8 mouse cellular contexts compared by ENCODE assay signal in genomic region chr5:123057366-123058250, GRCm38 (mm10). TPM values are rescaled to one million over a fixed set of nuclear protein-coding genes. Genes with fewer than 3 reads are reported as not detected.
A peak's percentile ranks its signal among the peaks of the same experiment; 100 is the strongest.
DNase-seq lines count a peak whose midpoint lies in the region; ATAC-seq and TF ChIP-seq lines count a peak whose summit lies in the region.

No protein-coding gene starts in this region.

- H3K36me3 ChIP-seq in CH12.LX (replicated peaks in 1 of 2; ENCODE audit: control insufficient read depth in 1 of 2, insufficient read depth in 1 of 2, low read length in 1 of 2) = no peaks in the 10 kb centered on the region
- H3K36me3 ChIP-seq in forebrain, embryonic 11.5 days (ENCODE audit: control insufficient read depth, insufficient read depth, low read length) = no peaks in the 10 kb centered on the region
- no peaks in the 10 kb centered on the region for H3K36me3 ChIP-seq in heart, embryonic 16.5 days (ENCODE audit: control insufficient read depth, insufficient read depth)
- H3K36me3 ChIP-seq in liver, embryonic 15.5 days (replicated peaks) = no peaks in the 10 kb centered on the region
- no peaks in the 10 kb centered on the region for H3K36me3 ChIP-seq in neural tube, embryonic 12.5 days

- TF ChIP-seq EP300 in CH12.LX (IDR thresholded peaks at IDR 0.05; ENCODE audit: low read length) = no peak

- H3K4me3 ChIP-seq in CH12.LX (replicated peaks in 1 of 3; ENCODE audit: low read depth in 2 of 3, low read length in 2 of 3, poor library complexity in 1 of 3) = peak overlapping the region; percentile 15 to 58 (median 48)
- peak overlapping the region; percentile 29 for H3K4me3 ChIP-seq in forebrain, embryonic 11.5 days (ENCODE audit: low read depth, low read length)
- peak overlapping the region; percentile 56 for H3K4me3 ChIP-seq in heart, embryonic 16.5 days (ENCODE audit: low read length)
- peak overlapping the region; percentile 66 for H3K4me3 ChIP-seq in liver, embryonic 15.5 days (replicated peaks)
- H3K4me3 ChIP-seq in neural tube, embryonic 12.5 days = peak overlapping the region; percentile 31

- H3K27me3 ChIP-seq in CH12.LX (replicated peaks) = no peaks in the 10 kb centered on the region
- no peaks in the 10 kb centered on the region for H3K27me3 ChIP-seq in forebrain, embryonic 11.5 days (ENCODE audit: control insufficient read depth, insufficient read depth, low read length)
- H3K27me3 ChIP-seq in heart, embryonic 16.5 days (ENCODE audit: control insufficient read depth, insufficient read depth, low read length) = no peaks in the 10 kb centered on the region
- no peaks in the 10 kb centered on the region for H3K27me3 ChIP-seq in liver, embryonic 15.5 days
- no peaks in the 10 kb centered on the region for H3K27me3 ChIP-seq in neural tube, embryonic 12.5 days (replicated peaks)

- H3K27ac ChIP-seq in CH12.LX (ENCODE audit: insufficient read depth, low read depth) = no peak overlapping the region
- H3K27ac ChIP-seq in forebrain, embryonic 11.5 days (ENCODE audit: low read depth, low read length) = no peak overlapping the region
- H3K27ac ChIP-seq in heart, embryonic 16.5 days (ENCODE audit: low read length) = peak overlapping the region; percentile 73
- peak overlapping the region; percentile 83 for H3K27ac ChIP-seq in liver, embryonic 15.5 days (replicated peaks)
- no peak overlapping the region for H3K27ac ChIP-seq in neural tube, embryonic 12.5 days

- peak overlapping the region; percentile 72 for H3K9ac ChIP-seq in CH12.LX (ENCODE audit: insufficient read depth, low read depth)
- H3K9ac ChIP-seq in forebrain, embryonic 11.5 days (ENCODE audit: low read length) = peak overlapping the region; percentile 30; the same call in 1 of the 2 replicates
- H3K9ac ChIP-seq in heart, embryonic 16.5 days (ENCODE audit: low read length) = peak overlapping the region; percentile 74
- peak overlapping the region; percentile 59 for H3K9ac ChIP-seq in liver, embryonic 15.5 days
- H3K9ac ChIP-seq in neural tube, embryonic 12.5 days = peak overlapping the region; percentile 29; the same call in 1 of the 2 replicates

- peak; percentile 81 for TF ChIP-seq POLR2A in CH12.LX (IDR thresholded peaks at IDR 0.05; ENCODE audit: low read depth, low read length)

- ATAC-seq in forebrain, embryonic 11.5 days (replicated peaks; ENCODE audit: low FRiP score) = peak; percentile 96
- ATAC-seq in heart, embryonic 16.5 days (replicated peaks; ENCODE audit: extremely low read depth, insufficient read depth, low FRiP score) = peak; percentile 98
- peak; percentile 96 for ATAC-seq in liver, embryonic 15.5 days (ENCODE audit: insufficient read depth)
- ATAC-seq in neural tube, embryonic 12.5 days (ENCODE audit: low FRiP score, low read depth) = peak; percentile 93

- dilution Hi-C loops in CH12.LX (cut with MboI; ENCODE audit: extremely low pct_ligation_motif_present, extremely low pct_unique_long_range_greater_than_20kb, low sequenced_read_pairs) = no loop called here

- no peaks in the 10 kb centered on the region for H3K79me2 ChIP-seq in CH12.LX (replicated peaks; ENCODE audit: control insufficient read depth, extremely low read depth, insufficient read depth, poor library complexity, severe bottlenecking)

- TF ChIP-seq RAD21 in CH12.LX (IDR thresholded peaks at IDR 0.05; ENCODE audit: low read depth, low read length) = no peak

- peaks cover 3 to 13% of the 10 kb centered on the region in 2 experiments for H3K4me1 ChIP-seq in CH12.LX (ENCODE audit: control insufficient read depth in 1 of 2, insufficient read depth in 2 of 2)
- no peaks in the 10 kb centered on the region for H3K4me1 ChIP-seq in forebrain, embryonic 11.5 days (replicated peaks; ENCODE audit: control insufficient read depth, insufficient read depth, low read length)
- H3K4me1 ChIP-seq in heart, embryonic 16.5 days (ENCODE audit: control insufficient read depth, insufficient read depth, low read length) = peaks cover 15% of the 10 kb centered on the region
- H3K4me1 ChIP-seq in liver, embryonic 15.5 days (replicated peaks) = peaks cover 35% of the 10 kb centered on the region
- H3K4me1 ChIP-seq in neural tube, embryonic 12.5 days = no peaks in the 10 kb centered on the region

- H3K9me3 ChIP-seq in CH12.LX (replicated peaks; ENCODE audit: low read length) = no peaks in the 10 kb centered on the region
- no peaks in the 10 kb centered on the region for H3K9me3 ChIP-seq in forebrain, embryonic 11.5 days (ENCODE audit: control insufficient read depth, low read length)
- H3K9me3 ChIP-seq in heart, embryonic 16.5 days (replicated peaks; ENCODE audit: control insufficient read depth, low read length) = no peaks in the 10 kb centered on the region
- no peaks in the 10 kb centered on the region for H3K9me3 ChIP-seq in liver, embryonic 15.5 days (replicated peaks)
- H3K9me3 ChIP-seq in neural tube, embryonic 12.5 days = no peaks in the 10 kb centered on the region

- TF ChIP-seq CTCF in CH12.LX (conservative IDR thresholded peaks at IDR 0.05 in 1 of 2, IDR thresholded peaks at IDR 0.05 in 1 of 2; ENCODE audit: low read depth in 2 of 2, low read length in 2 of 2) = peak in 1 of 2 experiments; percentile 48; a peak in 2 of 4 replicates

- WGBS in forebrain, embryonic 11.5 days = 8% methylated on average over 48 of the region's 48 CpGs
- 7% methylated on average over 48 of the region's 48 CpGs for WGBS in heart, embryonic 16.5 days
- WGBS in liver, embryonic 15.5 days (ENCODE audit: insufficient replicate concordance) = 7% methylated on average over 48 of the region's 48 CpGs
- 7% methylated on average over 48 of the region's 48 CpGs for WGBS in neural tube, embryonic 12.5 days

- no peak overlapping the region for H3K4me2 ChIP-seq in CH12.LX (ENCODE audit: insufficient read depth, low read depth, poor library complexity, severe bottlenecking)
- H3K4me2 ChIP-seq in forebrain, embryonic 11.5 days (ENCODE audit: low read depth, low read length, severe bottlenecking) = peak overlapping the region; percentile 48
- peak overlapping the region; percentile 69 for H3K4me2 ChIP-seq in heart, embryonic 16.5 days (ENCODE audit: low read depth, low read length)
- peak overlapping the region; percentile 75 for H3K4me2 ChIP-seq in liver, embryonic 15.5 days
- peak overlapping the region; percentile 54 for H3K4me2 ChIP-seq in neural tube, embryonic 12.5 days (replicated peaks)

- in situ Hi-C loops in CH12.LX (cut with MboI; ENCODE audit: low pct_ligation_motif_present, low pct_unique_long_range_greater_than_20kb, low sequenced_read_pairs) = no loop called here

- peak; percentile 100 for DNase-seq in CH12.LX (ENCODE audit: extremely low read depth)
- peak; percentile 100 for DNase-seq in c-Kit-positive CD71-positive TER-119-negative erythroid progenitor cells, embryonic 14.5 days (ENCODE audit: low read depth)
- peak; percentile 100 for DNase-seq in forebrain, embryonic 11.5 days (ENCODE audit: low spot score)
- peak; percentile 99 for DNase-seq in kidney, postnatal 36 days
- peak; percentile 99 for DNase-seq in telencephalon, adult 2 months (ENCODE audit: low read depth, low spot score)

TF ChIP-seq in CH12.LX, 34 proteins besides CTCF, POLR2A, EP300 and RAD21 (continues in another document):
- TF ChIP-seq BHLHE40 (IDR thresholded peaks at IDR 0.05; ENCODE audit: low read depth, low read length) (peak; percentile 98; the same call in 1 of the 2 replicates), ZC3H11A (IDR thresholded peaks at IDR 0.05; ENCODE audit: low read depth, low read length) (no peak), HCFC1 (IDR thresholded peaks at IDR 0.05; ENCODE audit: low read depth, low read length) (peak; percentile 78), MYC (IDR thresholded peaks at IDR 0.05; ENCODE audit: low read depth, low read length) (peak; percentile 90; the same call in 1 of the 2 replicates), SIN3A (IDR thresholded peaks at IDR 0.05; ENCODE audit: low read length) (no peak; the same call in 1 of the 2 replicates), MXI1 (IDR thresholded peaks at IDR 0.05; ENCODE audit: low read depth, low read length) (peak; percentile 89), ZMIZ1 (IDR thresholded peaks at IDR 0.05; ENCODE audit: low read depth, low read length) (peak; percentile 48; the same call in 1 of the 2 replicates), JUND (conservative IDR thresholded peaks at IDR 0.05; ENCODE audit: low read depth, low read length) (peak; percentile 80), KAT2A (IDR thresholded peaks at IDR 0.05; ENCODE audit: insufficient replicate concordance, low read length) (no peak), ZKSCAN1 (IDR thresholded peaks at IDR 0.05; ENCODE audit: borderline replicate concordance, low read depth, low read length) (no peak), ETS1 (conservative IDR thresholded peaks at IDR 0.05; ENCODE audit: low read depth, low read length) (peak; percentile 42), GABPA (IDR thresholded peaks at IDR 0.05; ENCODE audit: insufficient replicate concordance, low read depth, low read length) (no peak)

RNA-seq across cellular contexts. Expression of gene Tmem120b, which starts 10.6 kb away (rescaled TPM):
- total RNA-seq in CH12.LX (2012; rRNA removed) = 6.1 and 8.0 TPM in 2 replicates
- 4.6 and 4.8 TPM in 2 replicates for total RNA-seq in CH12.LX (2014; rRNA removed)
- polyA plus RNA-seq in CH12.LX (2012; ENCODE audit: insufficient read length, low read depth) = 4.5 and 6.2 TPM in 2 replicates
- polyA plus RNA-seq in forebrain, embryonic 11.5 days (2014; fragmentation: Nextera tagmentation; extraction: Ambion mirVana) = 7.3 and 9.3 TPM in 2 replicates
- 14.6 and 14.9 TPM in 2 replicates for polyA plus RNA-seq in heart, embryonic 16.5 days (2015; fragmentation: Nextera tagmentation; extraction: Ambion mirVana)
- 25.8 and 27.0 TPM in 2 replicates for polyA plus RNA-seq in liver, embryonic 15.5 days (2015; fragmentation: Nextera tagmentation; extraction: Ambion mirVana)
- 17.4 and 19.4 TPM in 2 replicates for polyA plus RNA-seq in neural tube, embryonic 12.5 days (2016; fragmentation: Nextera tagmentation; extraction: Ambion mirVana)

RNA-seq across cellular contexts. Expression of gene Morn3, which starts 10.8 kb away (rescaled TPM):
- total RNA-seq in CH12.LX (2012; rRNA removed) (not detected in 2 replicates), CH12.LX (2014; rRNA removed) (not detected in 2 replicates)
- polyA plus RNA-seq in CH12.LX (2012; ENCODE audit: insufficient read length, low read depth) = not detected in 2 replicates
- polyA plus RNA-seq in forebrain, embryonic 11.5 days (2014; fragmentation: Nextera tagmentation; extraction: Ambion mirVana) = not detected in 2 replicates
- 0.37 and 1.5 TPM in 2 replicates for polyA plus RNA-seq in heart, embryonic 16.5 days (2015; fragmentation: Nextera tagmentation; extraction: Ambion mirVana)
- polyA plus RNA-seq in liver, embryonic 15.5 days (2015; fragmentation: Nextera tagmentation; extraction: Ambion mirVana) = not detected in 2 replicates
- not detected in 2 replicates for polyA plus RNA-seq in neural tube, embryonic 12.5 days (2016; fragmentation: Nextera tagmentation; extraction: Ambion mirVana)

RNA-seq across cellular contexts. Expression of gene Orai1, which starts 42.7 kb away (rescaled TPM):
- total RNA-seq in CH12.LX (2012; rRNA removed) = 17.8 and 18.6 TPM in 2 replicates
- 14.6 and 17.4 TPM in 2 replicates for total RNA-seq in CH12.LX (2014; rRNA removed)
- polyA plus RNA-seq in CH12.LX (2012; ENCODE audit: insufficient read length, low read depth) = 23.1 and 27.7 TPM in 2 replicates
- polyA plus RNA-seq in forebrain, embryonic 11.5 days (2014; fragmentation: Nextera tagmentation; extraction: Ambion mirVana) = 9.6 and 9.8 TPM in 2 replicates
- 16.8 and 19.1 TPM in 2 replicates for polyA plus RNA-seq in heart, embryonic 16.5 days (2015; fragmentation: Nextera tagmentation; extraction: Ambion mirVana)
- 7.8 and 8.3 TPM in 2 replicates for polyA plus RNA-seq in liver, embryonic 15.5 days (2015; fragmentation: Nextera tagmentation; extraction: Ambion mirVana)
- 13.9 and 14.2 TPM in 2 replicates for polyA plus RNA-seq in neural tube, embryonic 12.5 days (2016; fragmentation: Nextera tagmentation; extraction: Ambion mirVana)

Comparison
In these comparisons a context has a peak if more than half of its experiments do, and no peak if none do; other contexts are left out.
1. H3K27ac ChIP-seq: peak in heart, embryonic 16.5 days (single experiment) and liver, embryonic 15.5 days (single experiment); none in CH12.LX (single experiment), forebrain, embryonic 11.5 days (single experiment) and neural tube, embryonic 12.5 days (single experiment).
2. Peak in every context shown above with its lines, with median percentiles within 50 percentile points of each other: DNase-seq, H3K4me3 ChIP-seq, H3K9ac ChIP-seq and ATAC-seq.